Mouse (Mus musculus) left cerebral cortex, postnatal 25 days (tissue): ENCODE measurements around the gene Lxn. TPM values are rescaled to one million over a fixed set of nuclear protein-coding genes. Genes with fewer than 3 reads are reported as not detected.

ENCODE experiments used
- DNase-seq, 2 experiments: peaks; one replicate each; pipeline ENCODE4 v3.0.0; 2022; ENCODE audit warnings: low spot score in 2 of 2, mixed read lengths in 1 of 2
- intact Hi-C: fragments of 180-260 bp; cut with DNase I; formaldehyde crosslinking; loops from one replicate; pipeline ENCODE4 v1.15.1; 2025
- total RNA-seq, 2 experiments: library from RNA; stranded (reverse); gene quantifications; 2 replicates each; pipeline ENCODE4 v1.2.3; 2021

The Lxn gene
- total RNA-seq, result 10 to 100 TPM; 33.4 to 37.2 TPM

DNA sequence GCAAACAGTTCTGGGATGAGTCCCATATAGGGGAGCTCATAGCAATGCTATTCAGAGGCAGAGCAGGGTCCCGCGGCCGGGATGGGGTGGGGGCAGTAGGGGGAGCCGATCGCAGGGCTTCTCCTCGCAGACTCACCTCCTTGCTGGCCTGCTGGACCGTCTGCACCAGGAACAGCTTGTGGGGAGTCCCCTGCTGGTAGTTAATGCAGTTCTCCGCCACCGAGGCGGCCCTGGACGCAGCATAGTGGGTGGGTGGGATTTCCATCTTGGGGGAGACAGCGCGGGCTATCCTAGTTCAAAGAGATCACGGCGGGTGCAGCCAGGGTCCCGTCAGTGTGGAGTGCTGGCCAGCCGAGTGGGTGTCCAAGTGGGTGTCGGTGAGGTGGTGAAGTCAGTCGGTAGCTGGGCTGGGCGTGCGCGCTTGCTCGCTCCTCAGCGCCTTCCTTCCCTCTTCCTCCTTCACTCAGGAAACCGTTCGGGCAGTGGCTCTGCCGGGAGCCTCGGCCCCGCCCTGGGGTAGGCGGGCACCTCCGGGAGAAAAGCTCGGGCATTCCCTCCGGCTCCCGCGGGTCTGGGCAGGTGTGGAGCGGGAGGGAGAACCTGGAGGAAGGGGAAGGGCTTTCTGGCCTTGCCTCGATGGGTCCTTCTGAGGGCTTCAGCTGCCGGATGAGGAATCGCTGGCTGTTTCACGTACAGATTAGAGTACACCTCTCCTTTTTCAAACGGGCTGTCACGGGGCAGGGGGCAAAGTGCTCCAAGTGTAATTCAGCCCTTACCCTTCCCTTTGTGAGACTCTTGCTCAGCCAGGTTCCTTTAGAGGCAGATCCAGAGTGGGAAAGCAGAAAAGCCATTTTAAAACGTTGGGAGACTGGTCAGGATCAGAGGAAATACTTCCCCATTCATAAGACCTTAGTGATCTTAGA lies at the start of gene Lxn:
TSS of gene Lxn (minus strand) at position 477 of the 923 bp plus-strand sequence.
- intact Hi-C loops, result no loop called here
- DNase-seq, result peak; percentile 71 to 77

DNA sequence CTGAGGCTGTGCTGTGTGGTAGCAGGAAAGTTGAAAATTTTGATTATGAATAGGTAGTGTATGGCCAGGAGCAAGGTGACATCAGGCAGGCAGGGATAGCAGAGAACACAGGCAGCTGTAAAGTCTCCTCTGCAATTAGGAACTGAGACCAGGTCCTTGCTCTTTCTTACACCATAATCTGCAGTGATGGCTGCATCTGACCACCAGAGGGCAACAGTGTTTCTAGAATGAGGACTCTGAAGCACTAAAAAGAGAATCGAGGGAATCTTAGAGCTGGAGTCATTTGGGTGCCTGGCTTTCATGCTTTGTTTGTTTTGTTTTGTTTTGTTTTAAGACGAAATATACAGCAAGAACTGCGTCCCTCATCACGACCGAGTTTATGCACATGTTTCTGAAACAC lies 49.1 kb upstream of the Lxn start:
- intact Hi-C loops, result loop anchor here (1.0 kb wide), 1 partner anchor 55 kb away; no protein-coding TSS in a partner anchor
- peak; percentile 78 to 88 for DNase-seq

- intact Hi-C loops, result no loop called here
- peak in 1 of 2 experiments; percentile 67 for DNase-seq
These were observed 44.6 kb upstream of the Lxn start for GRCm38 (mm10) chr3:67508216-67508892.

GRCm38 (mm10) chr3:67505286-67505685 lies 41.6 kb upstream of the Lxn start:
- no peak for DNase-seq
- intact Hi-C loops, result no loop called here

GRCm38 (mm10) chr3:67503878-67504277 lies 40.2 kb upstream of the Lxn start:
- intact Hi-C loops, result no loop called here
- no peak for DNase-seq

- intact Hi-C loops, result no loop called here
- no peak for DNase-seq
These were observed 35.7 kb upstream of the Lxn start for GRCm38 (mm10) chr3:67499406-67499791.

DNA sequence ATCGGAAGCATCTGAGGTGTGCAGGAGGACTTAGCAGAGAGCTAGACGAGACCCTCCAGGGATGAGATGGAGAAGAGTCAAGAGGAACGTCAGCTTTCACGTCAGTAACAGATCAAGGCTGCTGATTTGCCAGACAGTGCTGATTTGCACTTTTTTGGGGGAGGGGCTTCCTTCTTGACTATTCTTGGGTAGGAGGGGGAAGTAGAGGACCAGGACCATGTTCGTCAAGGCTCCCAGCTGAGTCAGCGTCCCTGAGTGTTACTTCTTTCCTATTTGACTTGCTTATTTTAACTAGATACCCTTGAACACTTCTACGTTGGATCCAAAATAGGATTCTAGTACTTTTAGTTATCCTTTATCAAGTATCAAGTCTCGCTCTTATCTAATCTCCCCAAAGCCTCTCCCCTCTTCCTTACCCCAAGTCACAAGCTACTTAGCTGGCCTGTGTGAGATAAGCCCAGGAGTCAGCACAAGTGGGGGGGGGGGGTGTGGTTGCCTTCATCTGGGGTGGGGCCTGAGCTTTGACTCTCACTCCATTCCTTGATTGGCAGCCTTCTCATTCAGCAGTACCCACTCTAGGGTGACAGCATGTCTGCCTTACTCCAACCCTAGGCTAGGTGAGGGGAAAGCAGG lies 35.2 kb upstream of the Lxn start:
- no peak for DNase-seq
- intact Hi-C loops, result no loop called here

- no peak for DNase-seq
- intact Hi-C loops, result no loop called here
These were observed 34.3 kb upstream of the Lxn start for GRCm38 (mm10) chr3:67497998-67498397.

GRCm38 (mm10) chr3:67496310-67496709 lies 32.6 kb upstream of the Lxn start:
- intact Hi-C loops, result no loop called here
- no peak for DNase-seq

DNA sequence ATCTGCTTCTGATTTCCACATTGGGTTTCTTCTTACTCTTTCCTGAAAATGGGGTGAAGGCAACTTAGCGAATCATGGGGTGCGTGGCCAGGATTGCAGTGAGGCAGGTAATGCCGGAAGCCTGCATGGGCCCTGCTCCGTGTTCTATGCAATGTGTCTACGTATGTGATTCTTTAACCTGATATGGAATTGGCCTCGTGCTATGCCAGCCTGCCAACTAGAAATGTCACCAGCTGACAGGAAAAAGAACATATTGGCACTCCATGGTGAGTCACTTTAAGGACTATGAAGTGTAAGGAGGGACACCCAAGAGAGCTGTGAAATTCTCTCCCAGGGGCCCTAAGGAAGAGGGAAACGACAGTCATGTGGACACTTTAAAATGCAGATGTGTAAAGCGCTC lies 29.4 kb upstream of the Lxn start:
- intact Hi-C loops, result no loop called here
- peak in 1 of 2 experiments; percentile 47 for DNase-seq

DNA sequence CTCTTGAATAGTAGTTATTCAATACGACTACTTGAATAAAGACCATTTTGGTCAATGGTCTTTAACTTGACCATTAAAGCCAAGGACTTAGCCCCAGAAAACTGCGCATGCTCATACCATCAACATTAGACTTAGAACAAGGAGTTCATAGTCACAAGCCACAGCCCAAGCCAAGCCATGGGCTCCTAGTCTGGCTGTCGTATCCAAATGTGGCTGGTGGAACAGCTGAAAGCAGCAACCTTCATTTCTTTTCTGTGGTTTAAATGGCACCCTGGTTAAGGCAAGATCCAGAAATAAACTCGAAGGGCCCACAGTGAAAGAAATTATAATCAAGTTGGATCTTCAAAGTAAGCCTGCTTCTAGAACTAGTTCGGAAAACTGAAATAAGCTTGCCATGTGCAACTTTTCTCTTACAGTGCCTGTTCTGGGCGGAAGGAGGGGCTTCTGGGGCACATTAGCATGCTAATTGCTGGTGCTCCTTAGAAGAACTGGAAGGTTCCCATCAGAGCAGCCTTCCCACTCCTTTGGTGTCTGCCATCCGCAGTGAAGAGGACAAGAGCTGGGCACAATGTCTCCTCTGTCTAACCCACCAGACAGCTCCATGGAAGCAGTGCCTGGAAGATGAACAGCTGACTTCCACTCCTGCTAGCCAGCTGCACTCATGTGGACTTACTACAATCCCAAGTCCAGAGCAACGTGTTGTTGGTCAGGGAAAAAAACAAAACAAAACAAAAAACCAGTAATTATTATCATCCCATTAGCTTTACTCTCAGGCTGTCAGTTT lies 28.6 kb upstream of the Lxn start:
- peak in 1 of 2 experiments; percentile 31 for DNase-seq
- intact Hi-C loops, result no loop called here

DNA sequence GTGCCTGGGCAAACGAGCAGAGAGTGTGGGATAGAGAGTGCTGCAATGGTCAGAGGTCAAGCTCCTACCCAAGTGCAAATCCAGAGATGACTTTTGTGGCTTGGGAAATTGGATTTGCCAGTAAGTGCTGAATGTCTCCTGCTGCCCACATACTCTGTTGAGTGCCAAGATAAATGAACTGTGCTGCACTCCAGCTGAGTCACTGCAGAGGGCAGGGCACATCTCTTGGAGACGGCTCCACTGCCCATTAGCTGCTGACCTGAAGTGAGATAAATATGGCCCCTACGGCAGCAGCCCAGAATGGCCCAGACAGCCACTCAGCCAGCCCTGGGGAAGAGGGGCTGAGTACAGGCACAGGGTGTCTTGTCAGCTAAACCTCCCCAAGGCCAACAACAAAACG lies 26.4 kb upstream of the Lxn start:
- DNase-seq, result no peak
- intact Hi-C loops, result no loop called here

DNA sequence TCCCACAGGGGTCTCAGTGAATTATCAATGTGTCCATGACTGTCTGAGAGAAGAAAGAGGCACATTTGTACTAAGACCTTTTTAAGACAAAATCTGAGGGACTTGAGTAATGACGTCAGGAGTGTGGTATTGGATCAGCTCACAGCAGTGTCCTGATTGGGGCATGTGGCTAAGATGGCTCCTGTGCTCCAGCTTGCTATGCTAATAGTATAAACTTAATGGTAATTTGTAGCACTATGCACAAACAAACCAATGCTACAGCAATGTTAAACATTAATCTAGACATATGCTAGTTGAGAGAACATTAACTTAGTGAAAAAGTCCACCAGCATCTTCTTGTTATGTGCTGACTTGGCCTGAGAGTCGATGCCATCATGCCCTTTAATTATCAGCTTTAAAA lies 21.5 kb upstream of the Lxn start:
- DNase-seq, result no peak
- intact Hi-C loops, result no loop called here

GRCm38 (mm10) chr3:67482400-67482799 lies 18.7 kb upstream of the Lxn start:
- no peak for DNase-seq
- intact Hi-C loops, result no loop called here

- intact Hi-C loops, result no loop called here
- no peak for DNase-seq
These were observed 16.1 kb upstream of the Lxn start for GRCm38 (mm10) chr3:67479806-67480205.

DNA sequence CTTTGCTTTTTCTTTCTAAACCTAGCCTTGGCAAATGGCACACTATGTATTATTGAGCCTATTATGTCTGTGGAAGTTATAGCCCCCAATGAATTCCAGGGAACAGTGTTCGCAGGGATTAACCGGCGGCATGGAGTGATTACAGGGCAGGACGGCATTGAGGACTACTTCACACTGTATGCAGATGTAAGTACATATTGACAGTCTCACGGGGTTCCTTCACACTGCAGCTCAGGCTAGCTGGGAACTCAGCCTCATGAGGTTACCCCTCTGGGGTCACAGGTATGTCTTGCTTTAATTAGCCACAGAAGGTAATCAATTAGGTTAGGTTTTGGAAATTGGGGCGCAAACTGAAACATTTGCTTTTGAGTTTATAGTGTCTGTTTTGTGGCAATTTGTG lies 9.7 kb upstream of the Lxn start:
- DNase-seq, result no peak
- intact Hi-C loops, result no loop called here

GRCm38 (mm10) chr3:67471408-67472127 lies 7.8 kb upstream of the Lxn start:
- DNase-seq, result no peak
- intact Hi-C loops, result no loop called here

- no peak for DNase-seq
- intact Hi-C loops, result no loop called here
These were observed 3.6 kb upstream of the Lxn start for GRCm38 (mm10) chr3:67467281-67467680.

GRCm38 (mm10) chr3:67466576-67466975 lies 2.9 kb upstream of the Lxn start:
- DNase-seq, result no peak
- intact Hi-C loops, result no loop called here
